Mouse (Mus musculus) naive thymus-derived CD4-positive, alpha-beta T cell, adult 2 months (primary cell): ENCODE measurements at regions not wholly inside any gene's neighbourhood (a gene's known extent, or its start where the extent isn't known, plus 50 kb on each side); places are given as distances from the start of the nearest gene placed in this dataset.
A peak's percentile ranks its signal among the peaks of the same experiment; 100 is the strongest.
"Not testable (repeated sequence)": the region's sequence is repeated elsewhere in the genome, so short reads cannot be mapped to it uniquely, and the experiment has no call there.

Experiments
- DNase-seq: peaks from one replicate; pipeline ENCODE4 v3.0.0-alpha.2; 2011; ENCODE audit warnings: low read depth

DNA sequence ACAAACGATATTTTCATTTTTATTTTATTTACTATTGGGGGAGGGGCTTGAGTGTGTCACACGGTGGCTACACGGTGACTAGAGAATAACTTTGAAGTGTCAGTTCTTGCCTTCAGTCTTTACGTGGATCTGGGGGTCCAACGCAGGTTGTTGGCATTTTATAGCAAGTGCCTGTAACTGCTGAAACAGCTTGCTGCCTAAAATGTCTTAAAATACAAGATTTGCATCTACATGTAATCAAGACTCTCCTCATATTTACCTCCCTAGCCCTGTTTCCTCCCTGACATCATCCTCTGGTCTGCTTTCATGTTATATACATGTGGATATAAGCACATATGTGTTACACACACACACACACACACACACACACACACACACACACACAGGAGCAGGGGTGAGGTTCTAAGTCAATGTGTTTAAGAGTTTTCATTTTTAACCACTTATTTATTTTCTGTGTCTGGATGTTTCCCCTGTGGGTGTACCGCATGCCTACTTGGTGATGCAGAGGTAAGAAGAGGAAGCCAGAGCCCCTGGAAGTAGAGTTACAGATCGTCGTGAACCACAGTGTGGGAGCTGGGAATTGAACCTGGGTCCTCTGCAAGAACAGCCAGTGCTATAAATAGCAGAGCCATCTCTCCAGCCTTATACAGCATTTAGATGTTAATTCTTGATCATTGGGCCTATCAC, 119.5 kb upstream of the Cpsf6 start:
- DNase-seq = no peak

DNA sequence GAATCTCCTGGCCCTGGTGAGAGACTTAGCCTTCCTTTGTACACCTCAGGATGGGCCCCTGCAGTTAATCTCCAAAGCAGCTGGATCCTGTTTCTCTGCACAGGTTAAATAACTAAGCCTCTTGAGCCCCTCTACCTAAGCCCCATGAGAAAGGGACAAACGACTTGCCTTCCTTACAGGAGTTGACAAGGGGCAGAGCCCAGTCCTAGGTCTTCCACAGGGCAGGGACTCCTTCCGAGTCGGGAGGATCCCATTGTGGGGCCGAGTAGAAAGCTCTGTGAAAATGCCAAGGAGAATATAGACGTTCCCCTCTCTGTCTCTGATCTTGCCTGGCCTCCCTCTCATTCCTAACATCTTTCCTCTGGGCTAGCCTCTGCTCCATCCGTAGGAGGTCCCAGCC, 118.7 kb upstream of the Cpsf6 start:
- DNase-seq = no peak

DNA sequence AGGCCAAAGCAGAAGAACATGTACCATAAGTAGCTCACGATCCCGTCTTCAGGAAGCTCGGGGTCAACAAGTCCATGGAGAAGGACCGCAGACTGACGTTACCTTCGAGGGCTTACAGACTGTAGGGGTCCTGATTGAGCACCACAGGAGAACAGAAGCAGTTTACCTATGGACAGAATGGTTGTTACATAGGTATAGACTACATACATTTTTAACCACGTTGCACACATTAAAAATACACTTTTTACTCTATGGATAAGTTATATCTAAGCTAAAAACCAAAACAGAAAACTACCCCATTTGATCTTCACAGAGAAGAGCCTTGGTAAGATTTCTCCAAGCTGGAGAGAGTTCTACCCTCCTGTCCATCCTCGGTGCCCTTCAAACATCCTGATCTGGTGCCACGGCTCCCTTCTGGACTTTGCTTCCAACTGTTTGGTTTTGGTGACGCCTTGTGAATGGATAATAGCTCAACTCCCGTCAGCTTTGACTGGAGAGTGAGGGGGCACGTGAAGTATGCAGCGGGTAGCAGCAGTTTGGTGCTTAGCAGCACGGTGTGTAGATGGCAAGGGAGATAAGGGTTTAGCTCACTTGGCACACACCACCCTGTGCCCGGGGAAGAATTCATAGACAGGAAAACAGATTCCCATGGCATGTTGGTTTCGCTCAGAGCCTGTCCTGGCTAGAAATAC, 117.9 kb upstream of the Cpsf6 start:
- DNase-seq = no peak

- not testable (repeated sequence) for DNase-seq
Measured at GRCm38 (mm10) chr10:117497082-117497481, 117.3 kb upstream of the Cpsf6 start.

- no peak for DNase-seq
Measured at GRCm38 (mm10) chr10:117496064-117497011, 116.5 kb upstream of the Cpsf6 start.

- peak; percentile 42 for DNase-seq
Measured at GRCm38 (mm10) chr10:117494171-117494701, 114.4 kb upstream of the Cpsf6 start.

GRCm38 (mm10) chr10:117493824-117494121, 114.0 kb upstream of the Cpsf6 start:
- peak; percentile 46 for DNase-seq

- DNase-seq = no peak
Measured at GRCm38 (mm10) chr10:117493091-117493823, 113.4 kb upstream of the Cpsf6 start.

DNA sequence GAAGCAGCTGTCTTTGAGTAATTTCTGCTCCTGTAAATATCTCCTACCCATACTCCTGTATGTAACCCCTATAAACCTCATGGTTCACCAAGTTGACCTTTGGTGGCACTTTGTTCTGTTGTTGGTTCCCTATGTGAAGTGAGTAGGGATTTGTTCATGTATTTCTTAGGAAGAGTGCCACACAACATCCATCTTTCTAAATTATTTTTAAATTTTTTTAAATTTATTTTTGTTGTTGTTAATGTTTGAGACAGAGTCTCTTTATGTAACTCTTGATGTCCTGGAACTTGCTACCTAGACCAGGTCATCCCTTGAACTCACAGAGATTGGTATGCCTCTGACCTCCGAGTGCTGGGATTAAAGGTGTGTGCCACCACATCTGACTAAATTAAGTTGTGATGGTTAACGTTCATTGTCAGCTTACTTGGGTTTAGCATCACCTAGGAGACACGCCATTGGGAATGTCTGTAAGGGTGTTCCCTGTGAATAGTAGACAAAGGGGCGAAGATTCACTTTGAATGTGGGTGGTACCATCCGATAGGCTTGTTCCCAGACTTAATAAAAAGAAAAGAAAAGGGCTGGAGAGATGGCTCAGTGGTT, 112.7 kb upstream of the Cpsf6 start:
- DNase-seq = no peak

GRCm38 (mm10) chr10:117491711-117492110, 111.9 kb upstream of the Cpsf6 start:
- DNase-seq = no peak

DNA sequence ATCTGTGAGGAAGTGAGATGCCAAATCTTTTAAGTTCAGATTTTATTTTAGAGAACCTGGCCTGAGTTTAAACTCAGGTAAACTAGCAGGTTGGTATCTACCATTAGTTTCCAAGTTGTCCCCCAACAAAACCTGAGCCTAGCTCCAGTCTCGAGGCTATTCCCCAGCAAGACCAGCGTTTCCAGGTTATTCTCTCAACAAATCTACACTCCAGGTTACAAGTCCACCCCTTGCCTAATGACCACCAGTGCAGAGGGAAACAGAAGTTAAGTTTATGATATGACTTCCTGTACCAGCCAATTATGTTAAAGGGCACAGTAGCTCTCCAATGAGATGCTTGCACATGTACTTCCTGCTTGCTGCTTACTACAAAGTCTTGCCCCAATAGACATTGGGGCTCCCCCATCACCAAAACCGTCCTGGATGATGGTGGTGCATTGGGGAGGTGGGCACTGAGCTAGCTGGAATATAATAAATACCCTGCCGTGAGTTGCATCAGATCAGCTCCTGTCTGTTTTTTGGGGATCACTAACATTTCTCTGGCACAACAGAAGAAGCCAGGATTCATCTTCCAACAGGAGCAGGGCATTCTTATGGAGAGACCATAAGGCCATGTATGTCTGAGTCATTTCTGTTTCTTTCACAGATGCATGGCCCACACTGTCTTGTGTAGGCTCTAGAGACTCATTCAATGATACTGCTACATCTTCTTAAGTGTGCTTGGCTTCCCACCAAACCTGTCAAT, 111.2 kb upstream of the Cpsf6 start:
- no peak for DNase-seq

- DNase-seq = no peak
Measured at GRCm38 (mm10) chr10:117483091-117483600, 103.3 kb upstream of the Cpsf6 start.

DNA sequence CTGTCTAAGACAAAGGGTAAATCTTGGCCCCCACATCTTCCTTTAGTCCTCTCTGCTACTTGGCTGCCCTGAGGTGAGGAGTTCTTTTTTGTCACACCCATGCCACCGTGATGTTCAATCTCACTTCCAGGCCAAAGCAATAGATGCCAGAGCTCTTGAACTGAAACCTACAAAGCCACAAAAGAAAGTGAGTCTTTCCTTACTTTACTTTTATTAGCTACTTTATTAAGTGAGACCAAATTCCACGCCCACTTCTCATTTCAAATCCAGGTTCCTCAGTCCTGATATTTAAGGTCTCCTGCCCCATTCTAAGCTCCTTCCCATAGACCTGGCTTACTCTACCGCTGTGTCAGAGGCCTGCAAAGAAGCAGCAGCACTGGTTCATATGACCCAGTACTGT, 102.5 kb upstream of the Cpsf6 start:
- DNase-seq = no peak

- DNase-seq = no peak
Measured at GRCm38 (mm10) chr10:117481341-117481990, 101.7 kb upstream of the Cpsf6 start.

DNA sequence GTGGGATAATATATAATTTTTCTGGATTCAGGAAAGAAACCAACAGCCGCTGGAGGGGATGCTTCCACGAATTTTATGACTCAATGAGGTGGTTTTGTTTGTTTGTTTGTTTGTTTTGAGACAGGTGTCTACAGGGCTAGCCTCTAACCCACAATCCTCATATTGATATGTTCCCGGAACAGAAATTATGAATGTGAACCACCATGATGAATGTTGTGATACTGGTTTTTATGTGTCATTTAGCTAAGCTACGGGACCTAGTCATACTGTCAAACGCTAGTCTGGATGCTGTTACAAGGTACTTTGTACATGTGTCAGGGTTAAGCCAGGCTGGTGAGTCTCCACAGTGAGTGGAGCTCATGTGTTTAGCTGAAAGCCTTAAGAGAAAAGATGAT, 100.6 kb upstream of the Cpsf6 start:
- DNase-seq = no peak

DNA sequence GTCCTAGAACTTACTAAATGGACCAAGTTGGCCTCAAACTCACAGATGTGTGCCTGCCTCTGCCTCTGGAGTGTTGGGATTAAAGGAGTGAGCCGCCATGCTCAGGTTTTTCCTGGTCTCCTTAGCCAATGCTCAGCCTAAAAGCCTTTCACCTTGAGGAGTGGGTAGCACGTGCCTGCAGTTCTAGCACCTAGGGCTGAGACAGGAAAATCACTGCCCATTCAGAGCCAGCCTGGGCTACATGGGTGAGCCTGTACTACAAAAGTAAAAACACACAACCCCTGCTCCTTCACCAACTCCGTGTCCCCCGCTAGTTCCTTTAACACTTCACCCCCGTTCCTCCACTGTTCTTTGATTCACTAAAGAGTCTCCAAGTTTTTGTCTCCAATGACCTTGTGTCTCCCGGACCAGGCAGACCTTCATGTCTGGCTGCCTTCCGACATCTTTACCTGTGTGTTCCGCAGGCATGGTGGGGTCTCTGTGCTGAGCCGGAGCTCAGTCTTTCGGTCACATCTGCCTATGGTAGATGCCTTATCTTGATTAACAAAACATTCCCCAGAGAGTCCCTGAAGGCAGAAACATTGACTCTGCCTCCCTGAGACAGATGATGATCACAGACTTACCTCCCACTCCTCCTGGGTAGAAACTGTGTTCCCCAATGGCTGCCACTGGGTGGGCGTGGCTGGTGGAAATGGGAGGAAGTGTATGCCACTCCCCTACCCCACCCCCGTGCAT, 100.1 kb upstream of the Cpsf6 start:
- DNase-seq = no peak

- DNase-seq = no peak
Measured at GRCm38 (mm10) chr10:117478931-117479280, 99.1 kb upstream of the Cpsf6 start.

GRCm38 (mm10) chr10:117478202-117478930, 98.6 kb upstream of the Cpsf6 start:
- DNase-seq = no peak
